Mouse (Mus musculus) embryonic facial prominence, embryonic 13.5 days (tissue): ENCODE measurements around the gene Efcab9. TPM values are rescaled to one million over a fixed set of nuclear protein-coding genes. Genes with fewer than 3 reads are reported as not detected.

Experiments used
- ATAC-seq: fragments of 200-750 bp; cut with Nextera tagmentation; 2 replicates; pipeline ENCODE4 v1.8.0; 2017; ENCODE audit warnings: low read depth; ENCODE audit not compliant: insufficient number of reproducible peaks, insufficient read depth, low FRiP score, low TSS enrichment
- H3K27ac ChIP-seq: fragments of 300-500 bp; sonication (generic); 2 replicates; pipeline ENCODE4 v1.5.1; 2015; ENCODE audit warnings: moderate library complexity, mild to moderate bottlenecking, inconsistent platforms
- H3K27me3 ChIP-seq: fragments of 300-500 bp; sonication (generic); 2 replicates; pipeline ENCODE4 v1.6.1; 2015; ENCODE audit warnings: mild to moderate bottlenecking, inconsistent platforms
- H3K36me3 ChIP-seq: fragments of 300-500 bp; sonication (generic); 2 replicates; pipeline ENCODE4 v1.6.1; 2015; ENCODE audit warnings: mild to moderate bottlenecking, inconsistent platforms
- H3K4me1 ChIP-seq: fragments of 300-500 bp; sonication (generic); 2 replicates; pipeline ENCODE4 v1.6.1; 2015; ENCODE audit warnings: inconsistent platforms
- H3K4me2 ChIP-seq: fragments of 300-500 bp; sonication (generic); 2 replicates; pipeline ENCODE4 v1.6.1; 2015; ENCODE audit warnings: moderate library complexity, mild to moderate bottlenecking, inconsistent platforms
- H3K4me3 ChIP-seq: fragments of 300-500 bp; sonication (generic); 2 replicates; pipeline ENCODE4 v1.5.1; 2015; ENCODE audit warnings: mild to moderate bottlenecking, inconsistent platforms
- H3K9ac ChIP-seq: fragments of 300-500 bp; sonication (generic); 2 replicates; pipeline ENCODE4 v1.6.1; 2015; ENCODE audit warnings: mild to moderate bottlenecking, inconsistent platforms
- H3K9me3 ChIP-seq: fragments of 300-500 bp; sonication (generic); 2 replicates; pipeline ENCODE4 v1.6.1; 2016; ENCODE audit warnings: inconsistent platforms
- WGBS: fragments of 180-500 bp; shearing (Covaris S2); methylation state at CpG from one replicate; pipeline ENCODE4 v1.1.7; 2015; ENCODE audit warnings: mixed read lengths; 5-methylcytosine and 5-hydroxymethylcytosine counted together
- polyA plus RNA-seq: library from polyadenylated mRNA; unstranded; fragments of >200 nt; fragmentation: Nextera tagmentation; extraction: Ambion mirVana; gene quantifications from 2 replicates; pipeline ENCODE4 v1.2.1, GENCODE M21; 2015

The Efcab9 gene
- polyA plus RNA-seq, 1 experiment from 2014 or later = not detected

- no peaks in the 10 kb centered on the region for H3K4me1 ChIP-seq
- H3K36me3 ChIP-seq = peaks cover 5% of the 10 kb centered on the region
- no peaks in the 10 kb centered on the region for H3K9me3 ChIP-seq
- H3K9ac ChIP-seq = no peak overlapping the region
- H3K27me3 ChIP-seq = no peaks in the 10 kb centered on the region
- no peak overlapping the region for H3K4me2 ChIP-seq
- H3K27ac ChIP-seq = no peak overlapping the region
- WGBS = 70% methylated on average over 1 of the region's 1 CpGs
- no peak overlapping the region for H3K4me3 ChIP-seq
- ATAC-seq = no peak
Observed at GRCm38 (mm10) chr11:32510930-32511329, 21.0 kb downstream of the Efcab9 start.

DNA sequence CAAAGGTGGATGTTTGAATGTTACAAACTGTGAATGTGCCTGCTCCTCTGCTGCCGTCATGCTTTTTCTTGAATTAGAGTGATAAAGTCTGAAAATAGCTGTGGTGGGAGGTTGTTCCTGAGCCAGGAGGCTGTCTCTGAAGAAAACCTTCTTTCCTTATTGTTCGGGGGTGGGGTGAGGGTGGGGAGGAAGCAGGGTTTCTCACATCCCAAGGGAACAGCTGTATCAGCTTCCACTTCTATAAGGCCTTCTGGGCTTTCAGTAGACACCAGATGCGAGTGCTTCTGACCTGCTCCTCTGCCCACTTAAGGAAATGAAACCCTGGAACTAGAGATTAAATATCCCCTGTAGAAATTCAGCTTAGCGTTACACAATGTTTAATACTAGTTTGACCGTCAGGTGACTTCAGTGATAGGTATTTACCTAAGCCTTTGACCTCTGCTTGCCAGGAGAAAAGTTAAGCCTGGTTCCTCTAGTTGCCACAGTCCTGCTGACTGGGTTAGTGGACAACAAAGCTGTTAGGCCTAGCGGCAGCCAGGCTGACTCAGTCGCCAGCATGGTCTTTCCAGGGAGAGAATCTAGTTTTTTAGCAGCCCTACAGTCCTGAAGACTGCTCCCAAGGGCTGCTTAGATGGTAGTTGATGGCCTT, 26.7 kb downstream of the Efcab9 start:
- no peak overlapping the region for H3K27ac ChIP-seq
- H3K4me1 ChIP-seq = no peaks in the 10 kb centered on the region
- peaks cover 18% of the 10 kb centered on the region for H3K36me3 ChIP-seq
- WGBS = 70% methylated on average over 7 of the region's 7 CpGs
- no peaks in the 10 kb centered on the region for H3K27me3 ChIP-seq
- ATAC-seq = no peak
- no peak overlapping the region for H3K9ac ChIP-seq
- no peaks in the 10 kb centered on the region for H3K9me3 ChIP-seq
- H3K4me3 ChIP-seq = no peak overlapping the region
- no peak overlapping the region for H3K4me2 ChIP-seq

DNA sequence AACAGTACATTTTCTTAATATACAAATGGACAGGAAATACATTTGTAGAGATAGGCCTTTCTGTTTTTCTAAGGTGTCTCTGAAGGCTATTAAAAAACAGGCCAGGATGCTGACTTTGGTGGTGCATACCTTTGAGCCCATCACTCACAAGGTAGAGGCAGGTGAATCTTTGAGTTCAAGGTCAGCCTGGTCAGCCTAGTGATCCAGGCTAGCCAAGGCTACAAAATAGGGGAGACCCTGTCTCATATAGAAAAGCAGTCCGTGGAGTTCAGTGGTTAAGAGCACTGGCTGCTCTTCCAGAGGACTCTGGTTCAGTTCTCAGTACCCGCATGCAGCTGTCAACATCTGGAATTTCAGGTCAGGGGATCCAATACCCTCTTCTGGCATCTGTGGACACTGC, 28.2 kb downstream of the Efcab9 start:
- Histone ChIP-seq H3K27ac (no peak overlapping the region), H3K4me2 (no peak overlapping the region), H3K4me1 (0 out of 2 replicates have a peak, but pooled peaks cover 1% of the 10 kb centered on the region), H3K9ac (no peak overlapping the region), H3K27me3 (no peaks in the 10 kb centered on the region), H3K4me3 (no peak overlapping the region), H3K36me3 (peaks cover 25% of the 10 kb centered on the region), H3K9me3 (no peaks in the 10 kb centered on the region)
- no peak for ATAC-seq
- 94% methylated on average over 2 of the region's 2 CpGs for WGBS

DNA sequence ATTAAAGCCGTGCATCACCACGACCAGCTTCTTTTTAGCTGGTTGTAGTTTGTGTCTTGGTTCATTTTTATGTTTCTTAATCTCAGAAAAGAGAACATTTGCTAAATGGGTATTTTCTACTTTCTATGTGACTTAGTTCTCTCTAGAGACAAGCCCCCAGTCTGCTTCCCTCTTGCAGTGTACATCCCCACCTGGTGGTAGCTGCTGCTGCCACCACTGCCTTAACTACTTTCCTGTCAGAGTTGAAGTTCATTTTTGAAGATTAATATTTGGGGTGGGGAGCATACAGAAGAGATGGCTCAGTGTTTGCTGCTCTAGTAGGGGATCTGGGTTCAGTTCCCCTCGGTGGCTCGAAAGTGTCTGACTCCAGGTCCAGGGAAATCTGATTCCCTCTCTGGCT, 31.9 kb downstream of the Efcab9 start:
- Histone ChIP-seq H3K36me3 (peaks cover 25% of the 10 kb centered on the region), H3K27me3 (no peaks in the 10 kb centered on the region), H3K9ac (no peak overlapping the region), H3K4me3 (no peak overlapping the region), H3K9me3 (no peaks in the 10 kb centered on the region), H3K27ac (no peak overlapping the region), H3K4me1 (0 out of 2 replicates have a peak, but pooled peaks cover 5% of the 10 kb centered on the region), H3K4me2 (no peak overlapping the region)
- ATAC-seq = no peak
- WGBS = 86% methylated on average over 4 of the region's 4 CpGs

GRCm38 (mm10) chr11:32498757-32499535, 32.9 kb downstream of the Efcab9 start:
- H3K9me3 ChIP-seq = no peaks in the 10 kb centered on the region
- no peak overlapping the region for H3K4me3 ChIP-seq
- no peak overlapping the region for H3K27ac ChIP-seq
- ATAC-seq = no peak
- H3K9ac ChIP-seq = no peak overlapping the region
- no peak overlapping the region for H3K4me2 ChIP-seq
- H3K4me1 ChIP-seq = 0 out of 2 replicates have a peak, but pooled peaks cover 5% of the 10 kb centered on the region
- H3K27me3 ChIP-seq = no peaks in the 10 kb centered on the region
- 81% methylated on average over 7 of the region's 7 CpGs for WGBS
- peaks cover 24% of the 10 kb centered on the region for H3K36me3 ChIP-seq

DNA sequence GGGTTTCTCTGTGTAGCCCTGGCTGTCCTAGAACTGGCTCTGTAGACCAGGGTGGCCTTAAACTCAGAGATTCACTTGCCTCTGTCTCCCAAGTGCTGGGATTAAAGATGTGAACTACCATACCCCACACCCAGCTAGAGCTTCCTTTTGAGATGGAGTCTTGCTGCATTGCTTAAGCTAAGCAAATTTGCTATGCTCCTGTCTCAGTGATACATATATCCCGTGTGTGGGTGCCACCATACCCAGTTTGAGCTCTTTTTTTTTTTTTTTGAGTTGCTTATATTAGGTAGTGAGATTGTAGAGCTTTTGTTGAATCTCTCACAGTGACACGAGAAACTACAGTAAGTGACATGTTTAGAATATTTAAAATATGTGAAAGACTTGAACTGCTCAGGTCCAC, 36.6 kb downstream of the Efcab9 start:
- ATAC-seq = no peak
- no peaks in the 10 kb centered on the region for H3K27me3 ChIP-seq
- 79% methylated on average over 2 of the region's 2 CpGs for WGBS

GRCm38 (mm10) chr11:32493312-32493711, 38.6 kb downstream of the Efcab9 start:
- no peaks in the 10 kb centered on the region for H3K9me3 ChIP-seq
- H3K27ac ChIP-seq = no peak overlapping the region
- H3K4me2 ChIP-seq = no peak overlapping the region
- H3K36me3 ChIP-seq = no peaks in the 10 kb centered on the region
- ATAC-seq = no peak
- H3K9ac ChIP-seq = no peak overlapping the region
- H3K4me1 ChIP-seq = peaks cover 23% of the 10 kb centered on the region
- no peaks in the 10 kb centered on the region for H3K27me3 ChIP-seq
- no peak overlapping the region for H3K4me3 ChIP-seq

More for the DNA sequence above, 36.6 kb downstream of the Efcab9 start:
- no peaks in the 10 kb centered on the region for H3K9me3 ChIP-seq
- H3K27ac ChIP-seq = no peak overlapping the region
- no peak overlapping the region for H3K4me3 ChIP-seq
- no peak overlapping the region for H3K4me2 ChIP-seq
- peaks cover 9% of the 10 kb centered on the region for H3K4me1 ChIP-seq
- peaks cover 10% of the 10 kb centered on the region for H3K36me3 ChIP-seq
- no peak overlapping the region for H3K9ac ChIP-seq

- Histone ChIP-seq H3K36me3 (no peaks in the 10 kb centered on the region), H3K9me3 (no peaks in the 10 kb centered on the region), H3K27ac (no peak overlapping the region), H3K4me2 (no peak overlapping the region), H3K4me3 (no peak overlapping the region), H3K27me3 (no peaks in the 10 kb centered on the region), H3K9ac (no peak overlapping the region), H3K4me1 (peaks cover 29% of the 10 kb centered on the region)
- 97% methylated on average over 2 of the region's 2 CpGs for WGBS
- no peak for ATAC-seq
Observed at GRCm38 (mm10) chr11:32491079-32491478, 40.8 kb downstream of the Efcab9 start.

DNA sequence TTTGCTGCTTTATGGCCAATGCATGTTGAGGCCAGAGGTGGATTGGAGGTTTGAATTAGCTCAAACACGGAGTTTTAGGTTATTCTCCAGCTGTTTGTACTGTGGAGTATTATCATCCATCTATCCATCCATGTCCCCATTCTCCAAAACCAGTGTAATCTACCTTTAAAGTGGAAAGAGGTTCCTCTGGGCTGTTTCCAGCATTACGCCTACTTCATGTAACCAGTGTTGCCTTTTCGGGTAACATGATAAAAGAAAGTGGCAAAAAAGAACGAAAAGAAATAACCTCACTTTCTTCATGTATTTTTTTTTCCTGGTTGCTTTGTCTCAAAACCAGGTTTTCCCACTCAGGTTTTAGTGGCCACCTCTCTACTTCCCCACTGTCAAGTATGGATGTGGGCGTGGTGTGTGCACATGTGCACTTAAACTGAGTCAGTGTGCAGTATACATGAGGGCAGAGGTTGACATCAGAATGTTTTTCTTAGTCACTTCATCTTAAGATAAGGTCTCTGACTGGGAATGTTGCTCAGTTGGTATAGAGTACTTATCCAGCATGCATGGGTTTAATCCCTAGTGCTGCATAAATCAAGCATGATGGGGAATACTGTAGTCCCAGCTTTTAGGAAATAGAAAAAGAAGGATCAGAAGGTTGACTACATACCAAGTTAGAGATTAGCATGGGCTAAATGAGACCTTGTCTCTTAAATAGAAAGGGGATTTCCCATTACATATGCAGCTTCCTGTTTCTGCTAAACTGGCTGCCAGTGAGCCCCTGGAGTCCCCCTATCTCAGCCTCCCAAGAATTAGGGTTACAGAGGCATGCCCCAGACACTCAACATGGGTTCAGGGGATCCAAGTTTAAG, 42.8 kb downstream of the Efcab9 start:
- H3K36me3 ChIP-seq = no peaks in the 10 kb centered on the region
- 68% methylated on average over 5 of the region's 5 CpGs for WGBS
- no peak overlapping the region for H3K4me3 ChIP-seq
- no peaks in the 10 kb centered on the region for H3K9me3 ChIP-seq
- no peak for ATAC-seq
- no peak overlapping the region for H3K4me2 ChIP-seq
- H3K27me3 ChIP-seq = no peaks in the 10 kb centered on the region
- no peak overlapping the region for H3K9ac ChIP-seq
- H3K4me1 ChIP-seq = peaks cover 29% of the 10 kb centered on the region
- peak overlapping the region; percentile 51 for H3K27ac ChIP-seq

GRCm38 (mm10) chr11:32488344-32488743, 43.5 kb downstream of the Efcab9 start:
- no peaks in the 10 kb centered on the region for H3K36me3 ChIP-seq
- H3K9me3 ChIP-seq = no peaks in the 10 kb centered on the region
- H3K4me2 ChIP-seq = no peak overlapping the region
- peak overlapping the region; percentile 51; the same call in 1 of the 2 replicates for H3K27ac ChIP-seq
- peaks cover 29% of the 10 kb centered on the region for H3K4me1 ChIP-seq
- no peaks in the 10 kb centered on the region for H3K27me3 ChIP-seq
- no peak for ATAC-seq
- H3K9ac ChIP-seq = no peak overlapping the region
- H3K4me3 ChIP-seq = no peak overlapping the region

- Histone ChIP-seq H3K4me3 (no peak overlapping the region), H3K27ac (0 out of 2 replicates have a peak overlapping the region, but pooled peaks have one; percentile 51), H3K9me3 (no peaks in the 10 kb centered on the region), H3K36me3 (no peaks in the 10 kb centered on the region), H3K4me2 (no peak overlapping the region), H3K27me3 (no peaks in the 10 kb centered on the region), H3K9ac (no peak overlapping the region), H3K4me1 (peaks cover 29% of the 10 kb centered on the region)
- no peak for ATAC-seq
- WGBS = 86% methylated on average over 3 of the region's 3 CpGs
Observed at GRCm38 (mm10) chr11:32487501-32487900, 44.4 kb downstream of the Efcab9 start.
